31 mouse cellular contexts compared by ENCODE assay signal in genomic region chr7:68386767-68387166, GRCm38 (mm10).
"Had no signal": no experiment of that assay in that cellular context is flagged by ENCODE, and none has a peak within 500 bp of the region (broad histone marks: within the 10 kb centered on the region; RNA-seq: fewer than 3 reads in every experiment).

No protein-coding gene starts in this region.

- H3K27ac ChIP-seq: left cerebral cortex, adult 2 months; limb, embryonic 12.5 days; limb, embryonic 13.5 days; limb, embryonic 15.5 days; liver, embryonic 12.5 days; liver, embryonic 13.5 days; liver, embryonic 14.5 days; liver, embryonic 15.5 days; lung, embryonic 15.5 days; macrophage; midbrain, embryonic 10.5 days; midbrain, embryonic 12.5 days; midbrain, embryonic 13.5 days; midbrain, embryonic 15.5 days had no signal

- H3K4me2 ChIP-seq: limb, embryonic 12.5 days; limb, embryonic 13.5 days; limb, embryonic 15.5 days; liver, embryonic 11.5 days; liver, embryonic 12.5 days; liver, embryonic 13.5 days; liver, embryonic 15.5 days; lung, embryonic 14.5 days; lung, embryonic 15.5 days; midbrain, embryonic 11.5 days; midbrain, embryonic 12.5 days; midbrain, embryonic 13.5 days; midbrain, embryonic 15.5 days had no signal

- H3K36me3 ChIP-seq: limb, embryonic 12.5 days; limb, embryonic 13.5 days; limb, embryonic 15.5 days; liver, embryonic 12.5 days; liver, embryonic 13.5 days; liver, embryonic 15.5 days; lung, embryonic 15.5 days; midbrain, embryonic 10.5 days; midbrain, embryonic 12.5 days; midbrain, embryonic 13.5 days; midbrain, embryonic 15.5 days had no signal

- ATAC-seq: liver, embryonic 12.5 days; liver, postnatal 0 days; lung, postnatal 0 days; midbrain, embryonic 13.5 days; midbrain, embryonic 15.5 days; midbrain, embryonic 16.5 days had no signal

- DNase-seq: left cerebral cortex, postnatal 4 days; liver; liver, embryonic 13.5 days; liver, postnatal 0 days; lung, adult 18-20 months; lung, adult 2 months; lung, embryonic 14.5 days; lung, postnatal 10 days; lung, postnatal 14 days; lung, postnatal 36 days; lung, postnatal 4 days; midbrain, embryonic 14.5 days had no signal

- H3K4me1 ChIP-seq: liver, embryonic 12.5 days; liver, embryonic 13.5 days; liver, embryonic 15.5 days; megakaryocyte, embryonic 14.5 days; midbrain, embryonic 12.5 days had no signal

- H3K4me3 ChIP-seq: left cerebral cortex, adult 2 months; limb, embryonic 12.5 days; limb, embryonic 13.5 days; limb, embryonic 15.5 days; liver, embryonic 12.5 days; liver, embryonic 13.5 days; liver, embryonic 15.5 days; lung, embryonic 15.5 days; megakaryocyte, embryonic 14.5 days; midbrain, embryonic 10.5 days; midbrain, embryonic 12.5 days; midbrain, embryonic 13.5 days; midbrain, embryonic 15.5 days; myocyte had no signal

- H3K9me3 ChIP-seq: limb, embryonic 12.5 days; limb, embryonic 13.5 days; limb, embryonic 15.5 days; liver, embryonic 12.5 days; liver, embryonic 13.5 days; liver, embryonic 15.5 days; lung, embryonic 15.5 days; megakaryocyte, embryonic 14.5 days; midbrain, embryonic 10.5 days; midbrain, embryonic 12.5 days; midbrain, embryonic 13.5 days; midbrain, embryonic 15.5 days had no signal

- H3K27me3 ChIP-seq: liver, embryonic 12.5 days; liver, embryonic 13.5 days; liver, embryonic 15.5 days; lung, embryonic 15.5 days; midbrain, embryonic 12.5 days; midbrain, embryonic 13.5 days; midbrain, embryonic 15.5 days had no signal

- H3K9ac ChIP-seq: limb, embryonic 12.5 days; limb, embryonic 13.5 days; limb, embryonic 15.5 days; liver, embryonic 12.5 days; liver, embryonic 13.5 days; liver, embryonic 14.5 days; liver, embryonic 15.5 days; liver, postnatal 0 days; lung, embryonic 14.5 days; lung, embryonic 15.5 days; midbrain, embryonic 12.5 days; midbrain, embryonic 13.5 days; midbrain, embryonic 15.5 days had no signal
